Mouse (Mus musculus) heart, embryonic 10.5 days (tissue): ENCODE measurements around the gene Fuz. TPM values are rescaled to one million over a fixed set of nuclear protein-coding genes. Genes with fewer than 3 reads are reported as not detected.
"Not testable (repeated sequence)": the region's sequence is repeated elsewhere in the genome, so short reads cannot be mapped to it uniquely, and the experiment has no call there.

Source experiments
- DNase-seq: peaks from one replicate; pipeline ENCODE4 v3.0.0-alpha.2; 2017; ENCODE audit warnings: low spot score
- H3K27ac ChIP-seq: fragments of 300-500 bp; sonication (generic); 2 replicates; pipeline ENCODE4 v1.5.1; 2016; ENCODE audit warnings: mild to moderate bottlenecking
- H3K27me3 ChIP-seq: fragments of 300-500 bp; sonication (generic); 2 replicates; pipeline ENCODE4 v1.6.1; 2016; ENCODE audit warnings: mild to moderate bottlenecking; ENCODE audit not compliant: poor library complexity, insufficient read depth, severe bottlenecking
- H3K36me3 ChIP-seq: fragments of 300-500 bp; sonication (generic); 2 replicates; pipeline ENCODE4 v1.6.1; 2016; ENCODE audit warnings: mild to moderate bottlenecking, moderate library complexity
- H3K4me1 ChIP-seq: fragments of 300-500 bp; sonication (generic); 2 replicates; pipeline ENCODE4 v1.6.1; 2016; ENCODE audit warnings: mild to moderate bottlenecking
- H3K4me3 ChIP-seq: fragments of 300-500 bp; sonication (generic); 2 replicates; pipeline ENCODE4 v1.5.1; 2016; ENCODE audit warnings: mild to moderate bottlenecking, moderate library complexity
- H3K9me3 ChIP-seq: fragments of 300-500 bp; sonication (generic); 2 replicates; pipeline ENCODE4 v1.6.1; 2016; ENCODE audit warnings: mild to moderate bottlenecking, moderate library complexity
- WGBS: fragments of 180-500 bp; shearing (Covaris S2); methylation state at CpG from one replicate; pipeline ENCODE4 v1.1.7; 2016; 5-methylcytosine and 5-hydroxymethylcytosine counted together
- polyA plus RNA-seq: library from polyadenylated mRNA; unstranded; fragments of >200 nt; fragmentation: Nextera tagmentation; extraction: Ambion mirVana; gene quantifications from 2 replicates; pipeline ENCODE4 v1.2.1, GENCODE M21; 2016

Gene Fuz
- polyA plus RNA-seq, 1 experiment from 2014 or later = 14.9 TPM

GRCm38 (mm10) chr7:44864595-44865542 is 31.0 kb upstream of the Fuz start:
- Histone ChIP-seq H3K36me3 (peaks cover 69% of the 10 kb centered on the region), H3K27ac (no peak overlapping the region), H3K9me3 (no peaks in the 10 kb centered on the region), H3K27me3 (no peaks in the 10 kb centered on the region), H3K4me1 (peaks cover 62% of the 10 kb centered on the region), H3K4me3 (0 out of 2 replicates have a peak overlapping the region, but pooled peaks have one; percentile 12)
- DNase-seq = no peak
- 83% methylated on average over 24 of the region's 24 CpGs for WGBS

DNA sequence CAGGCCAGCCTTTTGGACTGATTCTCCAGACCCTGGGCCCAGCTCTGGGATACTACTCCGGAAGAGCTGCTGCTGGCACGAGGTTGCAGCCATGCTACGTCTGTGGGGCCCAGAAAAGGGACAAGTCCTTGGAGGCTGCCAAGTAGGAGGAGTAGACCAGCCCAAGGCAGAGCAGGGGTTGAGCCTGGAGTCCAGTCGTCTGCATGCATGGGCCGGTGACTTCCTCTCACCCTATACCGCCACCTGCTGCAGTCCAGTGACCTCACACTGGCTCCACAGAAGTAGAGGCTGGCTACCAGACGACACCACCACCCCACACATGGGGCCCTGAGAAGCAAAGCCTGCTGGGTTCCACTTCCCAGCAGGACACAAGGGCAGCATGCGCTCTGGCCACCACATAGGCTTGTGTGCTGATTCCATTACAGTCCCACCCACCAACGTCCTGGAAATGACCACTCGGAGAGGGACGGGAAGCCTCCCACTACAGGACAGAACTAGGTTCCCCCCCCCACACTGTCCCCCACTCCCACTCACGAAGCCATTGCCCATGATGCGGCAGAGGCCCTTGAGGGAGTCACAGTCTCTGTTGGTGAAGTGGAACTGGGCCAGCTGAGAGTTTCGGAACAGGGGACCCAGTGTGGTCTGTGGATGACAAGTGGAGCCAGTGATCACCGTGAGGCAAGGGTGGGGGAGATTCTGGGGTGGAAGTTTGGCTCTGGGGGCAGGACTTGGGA is 29.4 kb upstream of the Fuz start:
- Histone ChIP-seq H3K9me3 (no peaks in the 10 kb centered on the region), H3K36me3 (peaks cover 56% of the 10 kb centered on the region), H3K4me3 (peak overlapping the region; percentile 89), H3K27ac (peak overlapping the region; percentile 97), H3K4me1 (peaks cover 60% of the 10 kb centered on the region), H3K27me3 (no peaks in the 10 kb centered on the region)
- DNase-seq = no peak
- 63% methylated on average over 15 of the region's 15 CpGs for WGBS

- 66% methylated on average over 19 of the region's 19 CpGs for WGBS
Observed at GRCm38 (mm10) chr7:44867010-44867702, 28.7 kb upstream of the Fuz start.

DNA sequence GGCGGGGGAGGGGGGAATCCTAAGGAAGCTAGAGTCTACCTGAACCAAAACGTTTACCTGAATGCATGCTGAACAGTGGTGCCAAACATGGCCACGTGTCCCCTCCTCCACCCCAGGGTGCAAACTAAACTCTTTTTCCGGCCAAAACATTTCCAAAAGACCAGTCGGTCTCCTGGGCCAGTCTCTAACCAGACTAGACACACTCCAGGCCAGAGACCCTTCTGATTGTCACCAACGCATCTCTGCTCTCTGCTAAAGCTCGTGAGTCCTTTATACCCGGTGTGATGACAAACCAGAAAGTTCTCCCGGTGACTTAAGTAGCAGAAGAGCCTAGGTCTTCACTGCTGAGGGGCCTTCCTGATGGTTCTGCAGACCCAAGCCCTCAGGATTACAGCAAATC is 28.1 kb upstream of the Fuz start:
- Histone ChIP-seq H3K4me3 (peak overlapping the region; percentile 89), H3K9me3 (no peaks in the 10 kb centered on the region), H3K4me1 (peaks cover 60% of the 10 kb centered on the region), H3K27ac (peak overlapping the region; percentile 97), H3K27me3 (no peaks in the 10 kb centered on the region), H3K36me3 (peaks cover 42% of the 10 kb centered on the region)
- 55% methylated on average over 9 of the region's 9 CpGs for WGBS
- DNase-seq = no peak

More at GRCm38 (mm10) chr7:44867010-44867702, 28.7 kb upstream of the Fuz start:
- Histone ChIP-seq H3K9me3 (no peaks in the 10 kb centered on the region), H3K36me3 (peaks cover 49% of the 10 kb centered on the region), H3K27me3 (no peaks in the 10 kb centered on the region), H3K27ac (peak overlapping the region; percentile 97), H3K4me3 (peak overlapping the region; percentile 89), H3K4me1 (peaks cover 57% of the 10 kb centered on the region)
- DNase-seq = no peak

DNA sequence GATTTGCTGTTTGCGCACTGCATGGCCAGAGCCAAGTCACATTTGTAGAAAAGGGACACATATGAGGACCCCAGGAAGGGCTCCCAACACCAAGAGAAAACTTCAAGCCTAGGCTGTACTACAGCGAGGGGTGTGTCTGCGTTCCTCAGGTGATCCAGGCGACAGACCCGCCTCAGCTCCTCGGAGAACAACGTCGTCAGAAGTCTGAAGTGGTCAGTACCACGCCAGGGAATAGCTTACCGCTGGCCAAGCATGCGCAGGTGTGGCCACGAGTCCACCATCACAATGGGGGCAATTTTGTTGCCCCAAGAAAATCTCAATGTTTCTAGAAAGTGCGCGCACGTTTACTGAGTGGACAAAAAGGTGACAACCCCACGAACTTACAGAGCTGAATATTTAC is 27.4 kb upstream of the Fuz start:
- Histone ChIP-seq H3K27me3 (no peaks in the 10 kb centered on the region), H3K9me3 (no peaks in the 10 kb centered on the region), H3K4me3 (peak overlapping the region; percentile 89), H3K27ac (peak overlapping the region; percentile 97), H3K4me1 (peaks cover 64% of the 10 kb centered on the region), H3K36me3 (peaks cover 36% of the 10 kb centered on the region)
- WGBS = 9% methylated on average over 16 of the region's 16 CpGs
- no peak for DNase-seq

DNA sequence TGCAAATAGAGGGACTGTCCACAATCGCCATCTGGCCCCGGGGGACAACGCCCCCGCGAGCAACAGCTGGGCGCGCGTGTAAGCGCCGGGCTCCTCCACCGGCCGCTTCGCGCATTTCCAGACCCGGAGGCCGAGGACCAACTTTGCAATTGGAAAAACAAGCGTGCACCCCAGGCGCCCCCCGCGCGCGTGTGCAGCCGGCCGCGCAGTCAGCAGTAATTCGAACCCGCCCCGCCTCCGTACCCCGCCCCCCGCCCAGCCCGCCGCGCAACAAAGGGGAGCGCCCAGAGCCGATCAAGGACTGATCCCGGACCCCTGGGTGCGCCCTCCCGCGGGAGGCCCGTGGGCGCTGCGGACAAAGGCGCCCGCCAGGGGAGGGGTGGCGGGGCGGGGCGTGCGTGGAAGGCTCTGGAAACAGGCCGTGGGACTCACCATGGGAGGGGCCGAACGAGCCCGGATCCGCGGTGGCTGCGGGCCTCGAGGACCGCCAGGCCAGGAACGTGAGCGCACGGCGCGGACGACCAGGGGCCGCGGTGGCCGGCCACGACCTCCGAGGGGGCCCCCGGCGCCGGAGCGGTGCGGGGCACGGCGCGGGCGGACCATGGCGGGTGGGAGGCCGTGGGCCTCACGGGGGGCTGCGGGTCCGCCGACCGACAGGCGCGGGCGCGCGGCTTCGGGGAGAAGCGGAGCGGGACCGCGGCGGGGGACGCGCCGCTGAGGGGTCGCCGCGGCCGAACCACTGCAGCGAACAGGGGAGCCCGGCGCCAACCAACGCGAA is 26.8 kb upstream of the Fuz start:
- DNase-seq = peak; percentile 88
- Histone ChIP-seq H3K9me3 (no peaks in the 10 kb centered on the region), H3K4me1 (peaks cover 67% of the 10 kb centered on the region), H3K27ac (peak overlapping the region; percentile 97), H3K4me3 (peak overlapping the region; percentile 89), H3K36me3 (peaks cover 29% of the 10 kb centered on the region), H3K27me3 (no peaks in the 10 kb centered on the region)
- WGBS = under 1% methylated on average over 100 of the region's 108 CpGs

- Histone ChIP-seq H3K4me1 (peaks cover 60% of the 10 kb centered on the region), H3K27ac (peak within 1 kb of the TSS; percentile 97), H3K36me3 (peaks cover 21% of the 10 kb centered on the region), H3K27me3 (no peaks in the 10 kb centered on the region), H3K9me3 (no peaks in the 10 kb centered on the region), H3K4me3 (peak within 1 kb of the TSS; percentile 89)
- DNase-seq = peak; percentile 98
- 7% methylated on average over 29 of the region's 29 CpGs for WGBS
Observed at GRCm38 (mm10) chr7:44869697-44870528, 26.0 kb upstream of the Fuz start, which contains the start of gene Ptov1. Gene Ptov1 (minus strand): TSS chr7:44869788.

DNA sequence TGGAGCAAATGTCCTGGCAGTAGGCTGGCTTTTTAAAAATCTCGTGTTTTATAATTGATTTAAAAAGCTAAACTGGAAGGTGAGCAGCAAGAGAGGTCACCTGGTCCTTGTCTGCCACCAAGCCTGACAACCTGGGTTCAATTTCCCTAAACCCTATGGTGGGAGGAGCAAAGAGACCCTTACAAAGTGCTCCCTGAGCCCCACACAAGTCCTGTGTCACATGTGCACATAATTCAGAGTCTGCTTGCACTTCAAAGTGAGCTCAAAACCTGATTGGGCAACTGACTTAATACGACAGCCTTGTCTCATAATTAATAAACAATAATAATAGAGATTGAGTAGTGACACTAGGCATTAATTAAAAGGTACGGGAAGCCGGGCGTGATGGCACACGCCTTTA is 25.3 kb upstream of the Fuz start:
- Histone ChIP-seq H3K27me3 (no peaks in the 10 kb centered on the region), H3K4me3 (peak overlapping the region; percentile 89), H3K36me3 (peaks cover 17% of the 10 kb centered on the region), H3K9me3 (no peaks in the 10 kb centered on the region), H3K4me1 (peaks cover 53% of the 10 kb centered on the region), H3K27ac (peak overlapping the region; percentile 97)
- WGBS = 81% methylated on average over 6 of the region's 6 CpGs
- no peak for DNase-seq

GRCm38 (mm10) chr7:44871181-44871580 is 24.7 kb upstream of the Fuz start:
- peaks cover 48% of the 10 kb centered on the region for H3K4me1 ChIP-seq
- no peaks in the 10 kb centered on the region for H3K27me3 ChIP-seq
- H3K9me3 ChIP-seq = no peaks in the 10 kb centered on the region
- H3K27ac ChIP-seq = no peak overlapping the region
- H3K36me3 ChIP-seq = peaks cover 16% of the 10 kb centered on the region
- H3K4me3 ChIP-seq = no peak overlapping the region
- 72% methylated on average over 1 of the region's 1 CpGs for whole genome bisulfite sequencing
- no peak for DNase-seq

DNA sequence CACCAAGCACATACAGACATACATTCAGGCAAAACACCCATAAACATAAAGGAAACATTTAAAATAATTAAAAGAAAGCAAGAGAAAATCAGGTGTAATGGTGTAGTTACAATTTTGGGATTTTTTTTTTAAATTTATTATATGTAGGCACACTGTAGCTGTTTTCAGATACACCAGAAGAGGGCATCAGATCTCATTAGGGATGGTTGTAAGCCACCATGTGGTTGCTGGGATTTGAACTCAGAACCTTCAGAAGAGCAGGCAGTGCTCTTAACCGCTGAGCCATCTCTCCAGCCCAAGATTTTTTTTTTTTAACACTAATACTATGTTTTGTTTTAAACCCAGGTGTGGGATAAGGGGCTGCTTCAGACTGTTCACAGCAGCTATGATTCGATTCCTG is 24.1 kb upstream of the Fuz start:
- WGBS = 87% methylated on average over 2 of the region's 2 CpGs
- not testable (repeated sequence) for DNase-seq

GRCm38 (mm10) chr7:44877833-44878232 is 18.0 kb upstream of the Fuz start:
- H3K9me3 ChIP-seq = no peaks in the 10 kb centered on the region
- H3K27ac ChIP-seq = peak overlapping the region; percentile 72; the same call in 1 of the 2 replicates
- peak overlapping the region; percentile 16; the same call in 1 of the 2 replicates for H3K4me3 ChIP-seq
- WGBS = 63% methylated on average over 14 of the region's 14 CpGs
- DNase-seq = no peak
- no peaks in the 10 kb centered on the region for H3K27me3 ChIP-seq
- H3K4me1 ChIP-seq = peaks cover 27% of the 10 kb centered on the region
- peaks cover 72% of the 10 kb centered on the region for H3K36me3 ChIP-seq

More for the DNA sequence above, 24.1 kb upstream of the Fuz start:
- Histone ChIP-seq H3K4me1 (peaks cover 42% of the 10 kb centered on the region), H3K36me3 (peaks cover 15% of the 10 kb centered on the region)
- not testable (repeated sequence) for H3K27me3 ChIP-seq, H3K4me3 ChIP-seq, H3K9me3 ChIP-seq, H3K27ac ChIP-seq
